Mouse (Mus musculus): ENCODE measurements around the gene Ttc22.

Gene Ttc22

DNA sequence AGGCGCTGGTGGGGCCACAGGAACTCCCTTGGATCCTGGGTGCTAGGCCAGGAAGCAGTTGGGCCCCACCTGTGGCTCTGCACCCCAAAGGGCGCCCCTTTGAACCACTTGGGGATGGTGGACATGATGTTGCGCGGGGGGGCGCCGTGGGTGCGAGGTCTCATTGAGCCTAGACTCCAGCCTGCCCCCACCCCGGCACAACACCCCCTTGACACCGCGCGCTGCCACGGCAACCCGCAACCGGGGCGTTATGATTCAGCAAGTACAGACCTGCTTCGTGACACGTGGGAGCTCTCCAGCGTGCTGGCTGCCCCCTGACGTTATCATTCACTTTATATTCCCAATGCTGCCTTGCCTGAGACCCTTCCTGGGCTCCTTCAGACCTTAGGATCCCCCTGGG, 5.2 kb upstream of the Ttc22 start, which contains the start of gene Lexm:
Lexm (minus strand) TSS at position 186 of the 400 bp plus-strand sequence.
- no peak for DNase-seq

GRCm38 (mm10) chr4:106618898-106619297, 3.3 kb upstream of the Ttc22 start:
- DNase-seq, result no peak

DNA sequence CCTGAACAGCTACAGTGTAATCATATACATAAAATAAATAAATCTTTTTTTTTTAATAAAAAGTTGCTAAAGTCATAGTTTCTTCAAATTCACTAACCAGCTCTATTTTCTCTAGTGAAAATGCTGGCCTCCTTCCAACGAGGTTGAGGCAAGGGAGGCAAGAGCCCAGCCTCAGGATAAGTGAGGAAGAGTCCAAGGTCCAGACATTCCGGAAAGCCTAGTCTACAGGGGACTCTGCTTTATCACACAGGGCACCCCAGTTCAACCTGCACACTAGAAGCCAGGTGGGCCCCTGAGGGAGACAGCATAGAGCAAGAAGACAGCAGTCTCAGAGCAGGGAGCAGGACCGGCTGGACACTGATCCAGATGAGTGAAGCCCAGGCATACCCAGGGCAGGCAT, 804 bp upstream of the Ttc22 start:
- peak; percentile 42 for DNase-seq

- DNase-seq, result no peak
Measured at GRCm38 (mm10) chr4:106622712-106623111, 480 bp downstream of the Ttc22 start.

- no peak for DNase-seq
Measured at GRCm38 (mm10) chr4:106624271-106624670, 2.0 kb downstream of the Ttc22 start.

DNA sequence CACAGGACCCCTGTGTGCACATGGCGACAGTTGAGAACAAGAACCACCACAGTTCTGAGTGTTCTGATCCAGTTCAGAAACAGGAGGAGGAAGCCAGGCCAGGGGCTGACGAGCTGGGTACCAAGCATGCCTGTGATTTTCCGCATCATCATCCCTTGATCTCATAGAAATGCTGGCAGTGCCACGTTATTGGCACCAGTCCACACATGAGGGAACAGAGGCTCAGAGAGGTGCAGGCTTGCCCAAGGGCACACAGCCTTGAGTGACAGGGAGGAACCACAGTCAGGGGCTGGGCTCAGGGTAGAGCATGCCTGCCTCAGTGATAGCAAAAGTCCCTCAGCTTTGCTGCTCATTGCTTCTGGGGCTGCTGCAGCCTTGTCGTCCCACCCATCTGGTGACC, 5.6 kb downstream of the Ttc22 start:
- no peak for DNase-seq

GRCm38 (mm10) chr4:106628650-106629360, 6.6 kb downstream of the Ttc22 start:
- DNase-seq, result peak; percentile 82

- no peak for DNase-seq
Measured at GRCm38 (mm10) chr4:106629374-106629773, 7.1 kb downstream of the Ttc22 start.

- peak; percentile 63 for DNase-seq
Measured at GRCm38 (mm10) chr4:106630333-106631220, 8.3 kb downstream of the Ttc22 start.

DNA sequence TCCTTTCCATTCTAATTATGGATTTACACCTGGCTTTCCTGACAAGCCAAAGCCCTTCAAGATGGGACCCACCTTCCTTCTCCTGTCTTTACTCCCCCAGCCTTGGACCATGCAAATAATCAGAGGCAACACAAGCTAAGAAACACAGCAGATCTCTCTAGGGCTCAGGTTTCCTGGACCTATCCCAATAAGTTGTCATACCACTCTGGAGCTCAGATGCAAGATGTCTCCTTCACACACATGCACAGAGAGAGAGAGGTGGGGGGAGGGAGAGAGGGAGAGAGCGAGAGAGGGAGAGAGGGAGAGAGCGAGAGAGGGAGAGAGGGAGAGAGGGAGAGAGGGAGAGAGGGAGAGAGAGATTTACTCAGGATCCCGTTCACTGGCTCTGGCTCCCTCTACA, 10.1 kb downstream of the Ttc22 start:
- no peak for DNase-seq

DNA sequence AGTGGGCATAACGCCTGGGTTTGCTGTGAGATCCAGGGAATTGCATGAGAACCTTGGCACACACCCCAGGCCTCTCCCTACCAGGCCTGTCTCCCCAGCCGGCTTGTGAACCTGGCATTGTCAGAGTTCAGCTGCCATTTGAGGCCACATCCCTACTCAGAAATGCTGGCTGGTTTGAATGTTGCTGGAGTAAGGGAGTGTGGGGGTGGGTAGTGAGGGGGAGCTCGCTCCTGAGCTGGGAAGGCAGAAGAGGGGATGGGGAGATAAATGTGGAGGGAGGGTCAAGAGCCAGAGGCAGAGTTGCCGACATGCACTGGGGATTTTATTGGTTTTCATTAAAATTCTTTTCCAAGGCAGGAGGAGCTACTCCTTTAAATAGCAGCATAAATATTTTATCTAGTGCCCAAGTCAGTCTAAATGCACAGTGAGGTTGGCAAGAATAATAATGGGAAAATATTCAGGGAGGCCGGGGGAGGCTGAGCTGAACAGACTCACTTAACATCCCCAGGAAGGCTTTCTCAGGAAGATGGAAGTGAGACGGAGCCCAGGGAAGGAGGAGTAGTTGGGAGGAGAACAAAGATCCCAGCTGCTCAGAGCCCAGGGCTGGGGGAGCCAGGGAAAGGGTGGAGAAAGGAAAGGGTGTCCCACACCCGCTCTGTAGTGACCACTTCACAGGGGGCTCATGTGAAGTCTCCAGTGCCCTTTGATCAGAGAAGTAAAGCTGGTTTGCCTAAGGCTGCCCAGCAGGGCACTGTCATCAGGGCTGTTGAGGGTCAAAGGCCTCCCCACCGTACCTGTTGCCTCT, 11.3 kb downstream of the Ttc22 start:
- no peak for DNase-seq

DNA sequence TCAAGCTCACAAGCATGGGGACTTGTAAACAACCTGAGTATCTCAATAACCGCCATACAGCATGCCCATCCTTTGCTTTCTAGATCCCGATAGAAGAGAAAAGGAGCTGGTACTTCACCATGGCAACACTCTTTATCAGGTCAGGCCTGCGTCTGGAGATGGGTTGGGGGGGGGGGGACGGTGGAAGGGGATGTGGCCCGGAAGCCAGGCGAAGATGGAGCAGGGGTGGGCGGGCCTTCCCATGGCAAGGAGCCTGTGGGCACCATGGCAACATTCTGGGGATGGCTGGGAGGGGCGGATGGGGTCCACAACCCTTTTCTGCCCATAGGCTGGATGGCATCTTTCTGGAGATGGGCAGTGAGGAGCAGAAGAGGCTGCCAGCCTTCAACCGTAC, 11.9 kb downstream of the Ttc22 start:
- DNase-seq, result no peak

DNA sequence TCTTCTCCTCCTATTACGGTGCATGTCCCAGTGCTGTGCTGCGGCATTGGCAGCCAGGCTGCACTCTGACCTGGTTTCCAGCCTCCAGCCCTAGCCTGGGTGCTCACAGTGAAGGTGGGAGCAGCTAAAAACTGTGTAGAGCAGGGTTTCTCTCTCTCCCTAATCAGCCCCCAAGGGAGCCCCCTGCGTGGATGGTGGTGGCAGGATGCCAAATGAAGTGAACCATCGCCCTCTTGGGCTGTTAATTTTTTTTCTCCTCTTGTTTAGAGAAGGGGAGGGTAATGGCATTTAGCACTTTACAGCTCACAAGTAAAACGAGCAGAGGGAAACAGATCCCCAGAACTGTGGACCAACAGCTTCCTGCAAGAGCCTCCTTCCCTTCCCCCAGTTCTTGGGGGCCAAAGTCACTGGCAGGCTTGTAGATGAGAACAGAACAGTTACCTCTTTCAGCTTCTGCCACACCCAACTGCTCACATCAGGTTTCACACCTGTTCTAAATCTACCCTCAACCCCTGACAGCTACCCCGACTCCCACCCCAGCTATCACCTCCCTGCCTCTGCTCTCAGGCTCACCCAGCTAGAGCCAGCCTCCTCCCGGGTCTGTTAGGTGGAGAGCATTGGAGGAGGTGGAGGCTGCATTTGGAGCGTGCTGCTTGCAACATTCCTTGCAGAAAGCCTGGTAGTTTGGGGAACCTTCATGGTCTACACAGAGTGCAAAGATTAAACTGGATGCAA, 21.4 kb downstream of the Ttc22 start:
- no peak for DNase-seq

- no peak for DNase-seq
Measured at GRCm38 (mm10) chr4:106644218-106644610, 22.0 kb downstream of the Ttc22 start.

GRCm38 (mm10) chr4:106645797-106646196, 23.6 kb downstream of the Ttc22 start:
- no peak for DNase-seq

DNA sequence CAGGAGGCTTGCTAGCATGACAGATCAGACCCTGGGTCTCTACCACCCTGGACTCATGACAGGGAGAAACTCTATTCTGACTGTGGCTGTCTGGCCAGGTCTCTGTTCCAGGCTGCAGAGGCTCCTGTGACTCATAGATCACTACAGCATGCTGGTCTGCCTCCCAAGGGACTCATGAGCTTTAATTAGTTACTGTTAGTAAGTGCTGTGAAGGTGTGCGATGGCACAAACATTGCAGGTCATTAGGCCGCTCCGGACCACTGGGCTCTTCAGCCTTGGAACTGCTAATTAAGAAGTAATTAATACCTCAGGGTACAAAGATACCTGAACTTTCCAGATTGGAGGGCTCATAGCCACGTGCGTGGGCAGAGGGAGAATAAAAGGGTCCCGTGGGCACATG, 24.9 kb downstream of the Ttc22 start:
- peak; percentile 46 for DNase-seq

- DNase-seq, result peak; percentile 96
Measured at GRCm38 (mm10) chr4:106650833-106651527, 28.7 kb downstream of the Ttc22 start, which contains the start of gene Pars2. Pars2 (plus strand) TSS chr4:106651069.

GRCm38 (mm10) chr4:106652546-106652945, 30.3 kb downstream of the Ttc22 start:
- no peak for DNase-seq

DNA sequence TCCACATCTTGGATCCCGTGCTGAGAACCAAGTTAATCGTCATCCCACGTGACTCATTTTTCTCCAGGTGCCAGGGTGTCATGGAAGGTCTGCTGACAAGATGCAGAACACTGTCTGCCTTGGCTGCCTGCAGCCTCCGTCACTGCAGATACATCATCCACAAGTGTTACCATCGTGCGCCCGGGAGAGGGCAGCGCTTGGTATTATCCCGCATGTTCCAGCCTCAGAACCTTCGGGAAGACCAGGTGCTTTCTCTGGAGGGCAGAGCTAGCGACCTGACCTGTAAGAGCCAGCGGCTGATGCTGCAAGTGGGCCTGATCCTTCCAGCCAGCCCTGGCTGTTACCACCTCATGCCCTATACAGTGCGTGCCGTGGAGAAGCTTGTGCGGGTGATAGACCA, 30.8 kb downstream of the Ttc22 start:
- no peak for DNase-seq

- no peak for DNase-seq
Measured at GRCm38 (mm10) chr4:106655681-106656080, 33.4 kb downstream of the Ttc22 start.

DNA sequence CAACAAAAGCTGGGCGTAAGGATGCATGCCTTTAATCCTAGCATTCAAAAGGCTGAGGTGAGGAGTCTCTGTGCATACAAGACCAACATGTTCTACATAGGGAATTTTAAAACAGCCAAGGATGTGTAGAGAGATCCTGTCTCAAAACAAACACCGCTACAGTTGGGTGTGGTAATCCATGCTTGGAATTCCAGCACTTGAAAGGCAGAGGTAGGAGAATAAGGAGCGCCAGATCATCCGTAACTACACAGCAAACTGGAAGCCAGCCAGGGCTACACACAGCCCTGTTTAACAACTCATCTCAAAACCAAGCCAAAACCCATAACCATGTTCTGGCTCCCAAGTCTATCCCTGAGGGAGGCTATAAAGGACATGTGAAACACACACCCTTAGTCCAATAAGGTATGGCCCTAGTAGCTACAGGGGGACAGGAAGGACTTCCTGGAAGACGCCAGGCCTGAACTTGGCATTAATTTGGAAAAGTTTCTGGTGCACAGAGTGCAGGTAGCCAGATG, 41.8 kb downstream of the Ttc22 start:
- peak; percentile 12 for DNase-seq

DNA sequence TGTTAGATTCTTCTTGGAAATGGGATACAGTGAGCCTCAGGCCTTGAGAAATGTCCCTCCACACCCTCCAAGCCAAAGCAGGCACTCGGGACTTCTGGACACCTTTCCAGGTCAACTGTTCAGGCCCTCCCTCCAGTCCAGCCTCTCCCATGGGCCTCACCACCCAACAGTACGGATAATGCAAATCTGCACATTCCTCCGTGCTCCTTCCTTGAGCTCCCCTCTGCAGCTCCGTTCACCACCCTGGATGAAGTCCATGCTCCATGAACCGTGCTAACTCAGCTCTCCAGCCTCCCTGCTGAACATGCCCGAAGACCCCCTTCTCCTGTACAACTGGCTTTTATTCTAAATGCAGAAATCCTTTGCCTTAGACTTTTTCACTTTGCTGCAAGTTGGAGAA, 42.5 kb downstream of the Ttc22 start:
- DNase-seq, result peak; percentile 74
